Mouse (Mus musculus) midbrain, embryonic 16.5 days (tissue): ENCODE data around the gene Uhrf1. TPM values are rescaled to one million over a fixed set of nuclear protein-coding genes. Genes with fewer than 3 reads are reported as not detected.

Source experiments
- ATAC-seq: fragments of 200-750 bp; cut with Nextera tagmentation; 2 replicates; pipeline ENCODE4 v1.8.0; 2017; ENCODE audit warnings: moderate TSS enrichment
- H3K27ac ChIP-seq: fragments of 300-500 bp; sonication (generic); 2 replicates; pipeline ENCODE4 v1.5.1; 2014; ENCODE audit warnings: mild to moderate bottlenecking, low read length, mixed read lengths
- H3K27me3 ChIP-seq: fragments of 300-500 bp; sonication (generic); 2 replicates; pipeline ENCODE4 v1.6.1; 2014; ENCODE audit warnings: low read depth, low read length, mixed read lengths; ENCODE audit not compliant: control insufficient read depth, insufficient read depth
- H3K36me3 ChIP-seq: fragments of 300-500 bp; sonication (generic); 2 replicates; pipeline ENCODE4 v1.6.1; 2014; ENCODE audit warnings: mild to moderate bottlenecking, low read length, moderate library complexity, mixed read lengths; ENCODE audit not compliant: control insufficient read depth, insufficient read depth
- H3K4me1 ChIP-seq: fragments of 300-500 bp; sonication (generic); 2 replicates; pipeline ENCODE4 v1.6.1; 2014; ENCODE audit warnings: mild to moderate bottlenecking, low read length, mixed read lengths; ENCODE audit not compliant: control insufficient read depth, insufficient read depth
- H3K4me2 ChIP-seq: fragments of 300-500 bp; sonication (generic); 2 replicates; pipeline ENCODE4 v1.6.1; 2014; ENCODE audit warnings: mild to moderate bottlenecking, low read length, mixed read lengths
- H3K4me3 ChIP-seq: fragments of 300-500 bp; sonication (generic); 2 replicates; pipeline ENCODE4 v1.5.1; 2014; ENCODE audit warnings: low read depth, mild to moderate bottlenecking, low read length, moderate library complexity, mixed read lengths
- H3K9ac ChIP-seq: fragments of 300-500 bp; sonication (generic); 2 replicates; pipeline ENCODE4 v1.6.1; 2014; ENCODE audit warnings: low read depth, low read length, mixed read lengths
- H3K9me3 ChIP-seq: fragments of 300-500 bp; sonication (generic); replicated peaks from 2 replicates; pipeline ENCODE4 v1.6.1; 2014; ENCODE audit warnings: mild to moderate bottlenecking, low read length, mixed read lengths; ENCODE audit not compliant: control insufficient read depth, poor library complexity, severe bottlenecking
- WGBS: fragments of 180-500 bp; shearing (Covaris S2); extraction: QIAGEN DNeasy Blood & Tissue Kit; methylation state at CpG from one replicate; pipeline ENCODE4 v1.1.7; 2014; 5-methylcytosine and 5-hydroxymethylcytosine counted together
- polyA plus RNA-seq: library from polyadenylated mRNA; unstranded; fragments of >200 nt; fragmentation: Nextera tagmentation; extraction: Ambion mirVana; gene quantifications from 2 replicates; pipeline ENCODE4 v1.2.1, GENCODE M21; 2015

The Uhrf1 gene
- polyA plus RNA-seq, 1 experiment from 2014 or later = 11.6 TPM

GRCm38 (mm10) chr17:56279481-56280155, 23.5 kb upstream of the Uhrf1 start:
- no peak overlapping the region for H3K4me3 ChIP-seq
- H3K4me2 ChIP-seq = no peak overlapping the region

GRCm38 (mm10) chr17:56281193-56281592, 21.9 kb upstream of the Uhrf1 start:
- Histone ChIP-seq H3K9ac (no peak overlapping the region), H3K36me3 (no peaks in the 10 kb centered on the region), H3K4me2 (no peak overlapping the region), H3K4me3 (no peak overlapping the region), H3K27ac (no peak overlapping the region), H3K4me1 (peaks cover 7% of the 10 kb centered on the region), H3K9me3 (no peaks in the 10 kb centered on the region), H3K27me3 (no peaks in the 10 kb centered on the region)
- ATAC-seq = no peak
- WGBS = 94% methylated on average over 12 of the region's 12 CpGs

More at GRCm38 (mm10) chr17:56279481-56280155, 23.5 kb upstream of the Uhrf1 start:
- no peaks in the 10 kb centered on the region for H3K36me3 ChIP-seq
- no peak overlapping the region for H3K27ac ChIP-seq
- 91% methylated on average over 12 of the region's 12 CpGs for WGBS
- no peaks in the 10 kb centered on the region for H3K27me3 ChIP-seq
- H3K9ac ChIP-seq = no peak overlapping the region
- no peak for ATAC-seq
- H3K4me1 ChIP-seq = peaks cover 9% of the 10 kb centered on the region
- no peaks in the 10 kb centered on the region for H3K9me3 ChIP-seq

- no peaks in the 10 kb centered on the region for H3K9me3 ChIP-seq
- no peaks in the 10 kb centered on the region for H3K4me1 ChIP-seq
- H3K27me3 ChIP-seq = no peaks in the 10 kb centered on the region
- no peak overlapping the region for H3K4me3 ChIP-seq
- no peak overlapping the region for H3K4me2 ChIP-seq
- H3K9ac ChIP-seq = no peak overlapping the region
- H3K36me3 ChIP-seq = no peaks in the 10 kb centered on the region
- 84% methylated on average over 4 of the region's 4 CpGs for WGBS
- no peak overlapping the region for H3K27ac ChIP-seq
- ATAC-seq = no peak
These were observed 20.3 kb upstream of the Uhrf1 start for GRCm38 (mm10) chr17:56282802-56283201.

- Histone ChIP-seq H3K9me3 (no peaks in the 10 kb centered on the region), H3K27ac (no peak overlapping the region), H3K4me1 (no peaks in the 10 kb centered on the region), H3K4me3 (no peak overlapping the region), H3K36me3 (no peaks in the 10 kb centered on the region), H3K9ac (no peak overlapping the region), H3K27me3 (no peaks in the 10 kb centered on the region), H3K4me2 (no peak overlapping the region)
- no peak for ATAC-seq
- 97% methylated on average over 8 of the region's 8 CpGs for WGBS
These were observed 19.8 kb upstream of the Uhrf1 start for GRCm38 (mm10) chr17:56283316-56283715.

- H3K4me2 ChIP-seq = no peak overlapping the region
- no peak overlapping the region for H3K9ac ChIP-seq
- 91% methylated on average over 11 of the region's 11 CpGs for WGBS
- H3K9me3 ChIP-seq = no peaks in the 10 kb centered on the region
- H3K27ac ChIP-seq = no peak overlapping the region
- no peaks in the 10 kb centered on the region for H3K27me3 ChIP-seq
- H3K4me3 ChIP-seq = no peak overlapping the region
- H3K36me3 ChIP-seq = no peaks in the 10 kb centered on the region
- peaks cover 15% of the 10 kb centered on the region for H3K4me1 ChIP-seq
- no peak for ATAC-seq
These were observed 17.1 kb upstream of the Uhrf1 start for GRCm38 (mm10) chr17:56285995-56286394.

- H3K4me2 ChIP-seq = no peak overlapping the region
- WGBS = 69% methylated on average over 3 of the region's 3 CpGs
These were observed 15.3 kb upstream of the Uhrf1 start for GRCm38 (mm10) chr17:56287830-56288229.

GRCm38 (mm10) chr17:56288866-56289265, 14.3 kb upstream of the Uhrf1 start:
- Histone ChIP-seq H3K9ac (no peak overlapping the region), H3K9me3 (no peaks in the 10 kb centered on the region), H3K27ac (no peak overlapping the region), H3K4me1 (peaks cover 18% of the 10 kb centered on the region), H3K27me3 (no peaks in the 10 kb centered on the region), H3K4me3 (no peak overlapping the region), H3K4me2 (no peak overlapping the region), H3K36me3 (no peaks in the 10 kb centered on the region)
- ATAC-seq = no peak
- 40% methylated on average over 3 of the region's 3 CpGs for WGBS

More at GRCm38 (mm10) chr17:56287830-56288229, 15.3 kb upstream of the Uhrf1 start:
- Histone ChIP-seq H3K27me3 (no peaks in the 10 kb centered on the region), H3K9me3 (no peaks in the 10 kb centered on the region), H3K4me3 (no peak overlapping the region), H3K27ac (no peak overlapping the region), H3K36me3 (no peaks in the 10 kb centered on the region), H3K9ac (no peak overlapping the region), H3K4me1 (peaks cover 18% of the 10 kb centered on the region)
- no peak for ATAC-seq

GRCm38 (mm10) chr17:56289371-56290331, 13.5 kb upstream of the Uhrf1 start:
- Histone ChIP-seq H3K4me1 (peaks cover 18% of the 10 kb centered on the region), H3K27ac (peak overlapping the region; percentile 5), H3K27me3 (no peaks in the 10 kb centered on the region), H3K4me3 (peak overlapping the region; percentile 22), H3K9me3 (no peaks in the 10 kb centered on the region), H3K36me3 (no peaks in the 10 kb centered on the region), H3K9ac (peak overlapping the region; percentile 26), H3K4me2 (peak overlapping the region; percentile 45)
- 5% methylated on average over 23 of the region's 23 CpGs for WGBS
- no peak for ATAC-seq
